Mouse (Mus musculus) liver, embryonic 14.5 days (tissue): ENCODE measurements around the gene Zdhhc19. TPM values are rescaled to one million over a fixed set of nuclear protein-coding genes. Genes with fewer than 3 reads are reported as not detected.

ENCODE experiments used
- ATAC-seq: fragments of 200-750 bp; cut with Nextera tagmentation; 2 replicates; pipeline ENCODE4 v1.8.0; 2017; ENCODE audit warnings: moderate number of reproducible peaks, mild to moderate bottlenecking, moderate library complexity; ENCODE audit not compliant: insufficient read depth
- DNase-seq, 3 experiments: peaks; one replicate each; pipeline ENCODE4 v3.0.0-alpha.2; 2012 to 2013; ENCODE audit warnings: low read depth in 3 of 3, low spot score in 3 of 3
- H3K27ac ChIP-seq: fragments of 300-500 bp; sonication (generic); 2 replicates; pipeline ENCODE4 v1.5.1; 2014; ENCODE audit warnings: moderate library complexity, mild to moderate bottlenecking, control low read depth, inconsistent platforms
- H3K27me3 ChIP-seq: fragments of 300-500 bp; sonication (generic); 2 replicates; pipeline ENCODE4 v1.6.1; 2014; ENCODE audit warnings: mild to moderate bottlenecking, low read length, moderate library complexity; ENCODE audit not compliant: control insufficient read depth, insufficient read depth
- H3K36me3 ChIP-seq: fragments of 300-500 bp; sonication (generic); replicated peaks from 2 replicates; pipeline ENCODE4 v1.6.1; 2014; ENCODE audit warnings: low read depth; ENCODE audit not compliant: control insufficient read depth, insufficient read depth
- H3K4me1 ChIP-seq, 2 experiments: fragments of 200-500 bp in 1 of 2; fragments of 300-500 bp in 1 of 2; sonication (generic) in 1 of 2; replicated peaks; 2 replicates each; pipeline ENCODE4 v1.6.1; 2012 to 2014; ENCODE audit warnings: antibody characterized with exemption in 1 of 2, inconsistent platforms in 1 of 2, low read length in 1 of 2; ENCODE audit not compliant: control insufficient read depth in 2 of 2, insufficient read depth in 2 of 2
- H3K4me2 ChIP-seq: fragments of 300-500 bp; sonication (generic); 2 replicates; pipeline ENCODE4 v1.6.1; 2014; ENCODE audit warnings: low read depth, mild to moderate bottlenecking, control low read depth, moderate library complexity
- H3K4me3 ChIP-seq, 2 experiments: fragments of 200-500 bp in 1 of 2; fragments of 300-500 bp in 1 of 2; sonication (generic) in 1 of 2; 2 replicates each; pipeline ENCODE4 v1.5.1; 2012 to 2014; ENCODE audit warnings: low read depth in 2 of 2, low read length in 2 of 2, mild to moderate bottlenecking in 2 of 2, control low read depth in 1 of 2, inconsistent platforms in 1 of 2, moderate library complexity in 1 of 2; ENCODE audit not compliant: insufficient read depth in 1 of 2
- H3K9ac ChIP-seq: fragments of 300-500 bp; sonication (generic); replicated peaks from 2 replicates; pipeline ENCODE4 v1.6.1; 2014; ENCODE audit warnings: mild to moderate bottlenecking, control low read depth, moderate library complexity
- H3K9me3 ChIP-seq: fragments of 300-500 bp; sonication (generic); 2 replicates; pipeline ENCODE4 v1.6.1; 2016; ENCODE audit warnings: low read length, mixed read lengths; ENCODE audit not compliant: control insufficient read depth
- CTCF ChIP-seq: IDR thresholded peaks from 2 replicates; pipeline ENCODE4 v1.5.1; 2016; ENCODE audit warnings: antibody characterized with exemption, low read depth, control low read depth
- EP300 ChIP-seq: IDR thresholded peaks from 2 replicates; pipeline ENCODE4 v1.6.1; 2016; ENCODE audit warnings: antibody characterized with exemption, low read depth
- WGBS: fragments of 180-500 bp; shearing (Covaris S2); extraction: QIAGEN DNeasy Blood & Tissue Kit; methylation state at CpG from one replicate; pipeline ENCODE4 v1.1.7; 2014; ENCODE audit not compliant: insufficient replicate concordance; 5-methylcytosine and 5-hydroxymethylcytosine counted together
- polyA plus RNA-seq, 2 experiments: library from polyadenylated mRNA; depleted of rRNA in 1 of 2; stranded (reverse) in 1 of 2; unstranded in 1 of 2; fragments of >200 nt; fragmentation: Nextera tagmentation in 1 of 2; extraction: Ambion mirVana in 1 of 2; gene quantifications; 2 replicates each; pipeline versions ENCODE4 v1.2.1 to v1.2.3; 2012 to 2014

Zdhhc19 gene
- polyA plus RNA-seq, 2 experiments = not detected

- no peak for DNase-seq
- Histone ChIP-seq H3K27ac (no peak overlapping the region), H3K4me2 (no peak overlapping the region), H3K27me3 (no peaks in the 10 kb centered on the region), H3K36me3 (no peaks in the 10 kb centered on the region), H3K4me1 (peaks cover 37 to 45% of the 10 kb centered on the region in 2 experiments), H3K9ac (no peak overlapping the region), H3K4me3 (no peak overlapping the region), H3K9me3 (no peaks in the 10 kb centered on the region)
- ATAC-seq = no peak
- 72% methylated on average over 3 of the region's 3 CpGs for WGBS
- TF ChIP-seq CTCF (no peak), EP300 (no peak)
Observed at GRCm38 (mm10) chr16:32543422-32543821, 47.4 kb downstream of the Zdhhc19 start.

- TF ChIP-seq EP300 (no peak; the same call in 1 of the 2 replicates), CTCF (no peak)
- peak; percentile 38; the same call in 1 of the 2 replicates for ATAC-seq
Observed at GRCm38 (mm10) chr16:32547156-32548068, 51.3 kb downstream of the Zdhhc19 start.

GRCm38 (mm10) chr16:32550084-32550483 is 54.0 kb downstream of the Zdhhc19 start:
- no peak for TF ChIP-seq CTCF
- H3K27ac ChIP-seq = no peak overlapping the region
- 46% methylated on average over 4 of the region's 4 CpGs for WGBS
- DNase-seq = no peak
- no peak overlapping the region for H3K9ac ChIP-seq
- no peaks in the 10 kb centered on the region for H3K36me3 ChIP-seq
- ATAC-seq = no peak
- no peaks in the 10 kb centered on the region for H3K27me3 ChIP-seq
- H3K4me3 ChIP-seq = no peak overlapping the region
- 0 out of 2 replicates have a peak, but pooled peaks cover 2% of the 10 kb centered on the region for H3K9me3 ChIP-seq
- no peak overlapping the region for H3K4me2 ChIP-seq
- peaks cover 14 to 22% of the 10 kb centered on the region in 2 experiments for H3K4me1 ChIP-seq

More at GRCm38 (mm10) chr16:32547156-32548068, 51.3 kb downstream of the Zdhhc19 start:
- 11% methylated on average over 10 of the region's 10 CpGs for WGBS
- Histone ChIP-seq H3K4me2 (peak overlapping the region; percentile 17), H3K27ac (peak overlapping the region; percentile 41), H3K4me3 (no peak overlapping the region), H3K36me3 (no peaks in the 10 kb centered on the region), H3K4me1 (peaks cover 17 to 22% of the 10 kb centered on the region in 2 experiments), H3K9me3 (0 out of 2 replicates have a peak, but pooled peaks cover 2% of the 10 kb centered on the region), H3K27me3 (no peaks in the 10 kb centered on the region), H3K9ac (peak overlapping the region; percentile 50)
- no peak for DNase-seq

DNA sequence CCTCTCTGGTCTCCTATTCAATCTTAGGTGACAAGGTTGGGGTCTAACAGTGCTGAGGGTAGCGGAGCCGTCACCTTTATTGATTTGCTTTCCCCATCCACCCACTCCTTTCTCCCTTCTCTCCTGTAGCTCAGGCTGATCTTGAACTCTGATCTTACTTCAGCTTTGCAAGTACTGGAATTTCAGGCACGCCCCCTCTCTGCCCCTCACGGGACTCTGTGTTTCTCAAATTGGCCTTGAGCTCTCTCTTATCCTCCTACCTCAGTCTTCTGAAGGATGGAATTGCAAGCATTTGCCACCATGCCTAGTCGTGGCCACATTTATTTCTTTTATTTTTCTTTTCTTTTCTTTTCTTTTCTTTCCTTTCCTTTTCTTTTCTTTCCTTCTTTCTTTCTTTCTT is 54.4 kb downstream of the Zdhhc19 start:
- DNase-seq (no peak), ATAC-seq (no peak)
- no peaks in the 10 kb centered on the region for H3K27me3 ChIP-seq
- TF ChIP-seq EP300 = no peak
- no peak for TF ChIP-seq CTCF
- H3K4me2 ChIP-seq = no peak overlapping the region
- H3K4me1 ChIP-seq = peaks cover 14 to 22% of the 10 kb centered on the region in 2 experiments
- no peaks in the 10 kb centered on the region for H3K36me3 ChIP-seq
- no peak overlapping the region for H3K4me3 ChIP-seq
- no peak overlapping the region for H3K27ac ChIP-seq
- H3K9me3 ChIP-seq = 0 out of 2 replicates have a peak, but pooled peaks cover 2% of the 10 kb centered on the region
- WGBS = 65% methylated on average over 5 of the region's 5 CpGs
- H3K9ac ChIP-seq = no peak overlapping the region

DNA sequence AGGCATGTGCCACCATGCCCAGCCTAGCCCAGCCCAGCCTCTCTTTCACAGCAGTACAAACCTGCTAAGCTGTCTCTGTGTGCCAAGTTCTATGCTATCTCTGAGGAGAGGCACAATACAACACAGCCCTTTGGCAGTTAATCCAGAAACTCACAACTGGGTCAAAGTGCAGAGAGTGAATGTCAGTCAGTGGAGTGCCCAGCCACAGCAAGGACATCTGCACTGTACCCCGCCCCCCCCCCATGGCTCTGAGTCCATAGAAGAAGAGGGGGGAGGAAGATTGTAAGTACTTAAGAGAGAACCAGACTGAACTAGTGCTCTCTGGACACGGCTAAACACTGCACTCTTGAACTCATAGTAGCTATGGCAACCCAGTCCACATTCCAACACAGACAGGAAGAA is 55.3 kb downstream of the Zdhhc19 start:
- Histone ChIP-seq H3K4me1 (peaks cover 14 to 22% of the 10 kb centered on the region in 2 experiments), H3K27me3 (no peaks in the 10 kb centered on the region), H3K9me3 (0 out of 2 replicates have a peak, but pooled peaks cover 2% of the 10 kb centered on the region), H3K4me2 (no peak overlapping the region), H3K9ac (no peak overlapping the region), H3K36me3 (no peaks in the 10 kb centered on the region), H3K4me3 (no peak overlapping the region), H3K27ac (no peak overlapping the region)
- DNase-seq = no peak
- ATAC-seq = no peak
- 47% methylated on average over 2 of the region's 2 CpGs for WGBS
- TF ChIP-seq CTCF (no peak), EP300 (no peak)
